Mouse (Mus musculus) forebrain, embryonic 16.5 days (tissue): ENCODE measurements at regions not wholly inside any gene's neighbourhood (a gene's known extent, or its start where the extent isn't known, plus 50 kb on each side); places are given as distances from the start of the nearest gene placed in this dataset.
A peak's percentile ranks its signal among the peaks of the same experiment; 100 is the strongest.

Experiments
- ATAC-seq: fragments of 200-750 bp; cut with Nextera tagmentation; 2 replicates; pipeline ENCODE4 v1.8.0; 2017; ENCODE audit warnings: mild to moderate bottlenecking, moderate library complexity
- H3K27ac ChIP-seq: fragments of 300-500 bp; sonication (generic); 2 replicates; pipeline ENCODE4 v1.5.1; 2014; ENCODE audit warnings: low read length, control low read depth
- H3K27me3 ChIP-seq: fragments of 300-500 bp; sonication (generic); replicated peaks from 2 replicates; pipeline ENCODE4 v1.6.1; 2014; ENCODE audit warnings: low read length; ENCODE audit not compliant: control insufficient read depth, insufficient read depth
- H3K36me3 ChIP-seq: fragments of 300-500 bp; sonication (generic); 2 replicates; pipeline ENCODE4 v1.6.1; 2014; ENCODE audit not compliant: control insufficient read depth, insufficient read depth
- H3K4me1 ChIP-seq: fragments of 300-500 bp; sonication (generic); replicated peaks from 2 replicates; pipeline ENCODE4 v1.6.1; 2014; ENCODE audit warnings: low read length; ENCODE audit not compliant: control insufficient read depth, insufficient read depth
- H3K4me2 ChIP-seq: fragments of 300-500 bp; sonication (generic); 2 replicates; pipeline ENCODE4 v1.6.1; 2014; ENCODE audit warnings: mild to moderate bottlenecking, low read length, control low read depth
- H3K4me3 ChIP-seq: fragments of 300-500 bp; sonication (generic); replicated peaks from 2 replicates; pipeline ENCODE4 v1.5.1; 2014; ENCODE audit warnings: mild to moderate bottlenecking, low read length, control low read depth
- H3K9ac ChIP-seq: fragments of 300-500 bp; sonication (generic); replicated peaks from 2 replicates; pipeline ENCODE4 v1.6.1; 2014; ENCODE audit warnings: low read depth, low read length, control low read depth
- H3K9me3 ChIP-seq: fragments of 300-500 bp; sonication (generic); 2 replicates; pipeline ENCODE4 v1.6.1; 2016; ENCODE audit warnings: low read length; ENCODE audit not compliant: control insufficient read depth
- WGBS: fragments of 180-500 bp; shearing (Covaris S2); extraction: QIAGEN DNeasy Blood & Tissue Kit; methylation state at CpG from one replicate; pipeline ENCODE4 v1.1.7; 2014; 5-methylcytosine and 5-hydroxymethylcytosine counted together

GRCm38 (mm10) chr1:109081337-109081736 lies 900.9 kb upstream of the Cdh7 start:
- Histone ChIP-seq H3K9ac (no peak overlapping the region), H3K4me2 (no peak overlapping the region), H3K36me3 (no peaks in the 10 kb centered on the region), H3K4me1 (no peaks in the 10 kb centered on the region), H3K27me3 (no peaks in the 10 kb centered on the region), H3K27ac (no peak overlapping the region), H3K4me3 (no peak overlapping the region), H3K9me3 (no peaks in the 10 kb centered on the region)
- ATAC-seq = no peak
- 22% methylated on average over 2 of the region's 2 CpGs for WGBS

- H3K27me3 ChIP-seq = no peaks in the 10 kb centered on the region
- H3K9me3 ChIP-seq = no peaks in the 10 kb centered on the region
- H3K4me1 ChIP-seq = no peaks in the 10 kb centered on the region
- H3K4me2 ChIP-seq = no peak overlapping the region
- WGBS = 53% methylated on average over 3 of the region's 3 CpGs
- ATAC-seq = no peak; the same call in 1 of the 2 replicates
- H3K4me3 ChIP-seq = no peak overlapping the region
- H3K9ac ChIP-seq = no peak overlapping the region
- H3K27ac ChIP-seq = no peak overlapping the region
- H3K36me3 ChIP-seq = no peaks in the 10 kb centered on the region
Measured at GRCm38 (mm10) chr1:109086110-109086509, 896.1 kb upstream of the Cdh7 start.

- Histone ChIP-seq H3K4me2 (no peak overlapping the region), H3K27ac (no peak overlapping the region), H3K9me3 (no peaks in the 10 kb centered on the region), H3K4me1 (no peaks in the 10 kb centered on the region), H3K36me3 (no peaks in the 10 kb centered on the region), H3K4me3 (no peak overlapping the region), H3K9ac (no peak overlapping the region), H3K27me3 (no peaks in the 10 kb centered on the region)
- WGBS = 15% methylated on average over 1 of the region's 1 CpGs
- ATAC-seq = peak; percentile 84
Measured at GRCm38 (mm10) chr1:109105073-109105472, 877.2 kb upstream of the Cdh7 start.
